Mouse (Mus musculus) stomach, postnatal 0 days (tissue): ENCODE results near the gene Ucp2. TPM values are rescaled to one million over a fixed set of nuclear protein-coding genes. Genes with fewer than 3 reads are reported as not detected.

ENCODE experiments used
- ATAC-seq: fragments of 200-750 bp; cut with Nextera tagmentation; 2 replicates; pipeline ENCODE4 v1.8.0; 2017; ENCODE audit not compliant: low FRiP score, low TSS enrichment
- DNase-seq: peaks from one replicate; pipeline ENCODE4 v3.0.0-alpha.2; 2016; ENCODE audit warnings: low spot score
- H3K27ac ChIP-seq: fragments of 300-500 bp; sonication (generic); replicated peaks from 2 replicates; pipeline ENCODE4 v1.5.1; 2014; ENCODE audit warnings: mild to moderate bottlenecking, control low read depth
- H3K27me3 ChIP-seq: fragments of 300-500 bp; sonication (generic); 2 replicates; pipeline ENCODE4 v1.6.1; 2014; ENCODE audit warnings: low read length; ENCODE audit not compliant: control insufficient read depth, insufficient read depth
- H3K36me3 ChIP-seq: fragments of 300-500 bp; sonication (generic); 2 replicates; pipeline ENCODE4 v1.6.1; 2014; ENCODE audit warnings: low read length, mixed read lengths; ENCODE audit not compliant: control insufficient read depth, insufficient read depth
- H3K4me1 ChIP-seq: fragments of 300-500 bp; sonication (generic); replicated peaks from 2 replicates; pipeline ENCODE4 v1.6.1; 2014; ENCODE audit warnings: antibody characterized with exemption; ENCODE audit not compliant: control insufficient read depth, insufficient read depth
- H3K4me2 ChIP-seq: fragments of 300-500 bp; sonication (generic); replicated peaks from 2 replicates; pipeline ENCODE4 v1.6.1; 2014; ENCODE audit warnings: low read depth, mild to moderate bottlenecking, control low read depth, moderate library complexity
- H3K4me3 ChIP-seq: fragments of 300-500 bp; sonication (generic); 2 replicates; pipeline ENCODE4 v1.5.1; 2014; ENCODE audit warnings: low read depth, low read length, control low read depth
- H3K9ac ChIP-seq: fragments of 300-500 bp; sonication (generic); 2 replicates; pipeline ENCODE4 v1.6.1; 2014; ENCODE audit warnings: mild to moderate bottlenecking, low read length, control low read depth, mixed read lengths
- H3K9me3 ChIP-seq: fragments of 300-500 bp; sonication (generic); 2 replicates; pipeline ENCODE4 v1.6.1; 2016; ENCODE audit warnings: low read length; ENCODE audit not compliant: control insufficient read depth
- CTCF ChIP-seq: IDR thresholded peaks from 2 replicates; pipeline ENCODE4 v1.5.1; 2016; ENCODE audit warnings: antibody characterized with exemption, low read depth, mild to moderate bottlenecking, moderate library complexity
- EP300 ChIP-seq: optimal IDR thresholded peaks from 2 replicates; pipeline ENCODE3; 2016; ENCODE audit warnings: antibody characterized with exemption
- WGBS: fragments of 180-500 bp; shearing (Covaris S2); extraction: QIAGEN DNeasy Blood & Tissue Kit; methylation state at CpG from one replicate; pipeline ENCODE4 v1.1.7; 2014; 5-methylcytosine and 5-hydroxymethylcytosine counted together
- polyA plus RNA-seq: library from polyadenylated mRNA; unstranded; fragments of >200 nt; fragmentation: Nextera tagmentation; extraction: Ambion mirVana; gene quantifications from 2 replicates; pipeline ENCODE4 v1.2.1, GENCODE M21; 2015

Gene Ucp2
- polyA plus RNA-seq, 1 experiment from 2014 or later: 618 TPM

DNA sequence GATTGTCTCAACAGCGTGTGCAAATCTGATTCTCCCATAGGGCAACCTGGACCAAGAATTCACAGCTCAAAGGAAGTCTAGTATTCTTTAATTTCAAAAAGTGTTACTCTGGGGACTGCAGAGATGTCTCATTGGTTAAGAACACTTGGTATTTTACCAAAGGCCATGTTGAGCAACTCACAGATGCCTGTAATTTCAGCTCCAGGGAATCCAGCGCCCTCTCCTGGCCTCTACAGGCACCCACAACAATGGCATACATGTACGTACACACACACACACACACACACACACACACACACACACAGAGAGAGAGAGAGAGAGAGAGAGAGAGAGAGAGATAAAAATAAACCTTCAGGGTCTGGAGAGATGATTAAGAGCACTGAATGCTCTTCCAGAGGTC is 29.1 kb downstream of the Ucp2 start:
- no peak for ATAC-seq
- WGBS: 73% methylated on average over 3 of the region's 3 CpGs
- TF ChIP-seq CTCF (peak; percentile 19), EP300 (no peak)

DNA sequence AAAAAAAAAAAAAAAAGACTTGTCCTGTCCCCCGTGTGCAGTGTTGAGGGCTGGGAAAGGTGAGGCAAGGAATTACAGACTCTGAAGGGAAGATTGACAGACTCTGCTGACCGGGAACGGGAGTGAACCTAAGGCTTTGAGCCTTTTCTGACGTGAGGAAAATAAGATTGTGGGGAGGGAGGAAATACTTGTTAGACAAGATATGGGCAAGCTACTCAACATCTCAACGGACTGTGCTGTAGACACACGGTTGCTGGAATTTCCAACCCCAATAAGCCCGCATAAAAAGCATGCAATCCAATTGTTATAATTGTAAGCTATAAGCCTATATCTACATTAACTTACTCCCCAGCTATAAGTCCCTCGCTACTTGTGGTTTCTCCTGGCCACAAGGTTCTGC is 31.5 kb downstream of the Ucp2 start:
- no peaks in the 10 kb centered on the region for H3K9me3 ChIP-seq
- H3K36me3 ChIP-seq: no peaks in the 10 kb centered on the region
- H3K27me3 ChIP-seq: no peaks in the 10 kb centered on the region
- no peak overlapping the region for H3K9ac ChIP-seq
- no peak for TF ChIP-seq EP300
- TF ChIP-seq CTCF: no peak
- ATAC-seq (no peak), DNase-seq (no peak)
- WGBS: 45% methylated on average over 8 of the region's 8 CpGs
- no peak overlapping the region for H3K4me3 ChIP-seq
- H3K4me2 ChIP-seq: no peak overlapping the region
- H3K27ac ChIP-seq: no peak overlapping the region
- no peaks in the 10 kb centered on the region for H3K4me1 ChIP-seq

More for the DNA sequence above, 29.1 kb downstream of the Ucp2 start:
- DNase-seq: no peak
- no peaks in the 10 kb centered on the region for H3K4me1 ChIP-seq
- no peak overlapping the region for H3K4me3 ChIP-seq
- H3K9ac ChIP-seq: no peak overlapping the region
- H3K36me3 ChIP-seq: no peaks in the 10 kb centered on the region
- H3K27ac ChIP-seq: no peak overlapping the region
- no peaks in the 10 kb centered on the region for H3K27me3 ChIP-seq
- no peak overlapping the region for H3K4me2 ChIP-seq
- H3K9me3 ChIP-seq: no peaks in the 10 kb centered on the region

DNA sequence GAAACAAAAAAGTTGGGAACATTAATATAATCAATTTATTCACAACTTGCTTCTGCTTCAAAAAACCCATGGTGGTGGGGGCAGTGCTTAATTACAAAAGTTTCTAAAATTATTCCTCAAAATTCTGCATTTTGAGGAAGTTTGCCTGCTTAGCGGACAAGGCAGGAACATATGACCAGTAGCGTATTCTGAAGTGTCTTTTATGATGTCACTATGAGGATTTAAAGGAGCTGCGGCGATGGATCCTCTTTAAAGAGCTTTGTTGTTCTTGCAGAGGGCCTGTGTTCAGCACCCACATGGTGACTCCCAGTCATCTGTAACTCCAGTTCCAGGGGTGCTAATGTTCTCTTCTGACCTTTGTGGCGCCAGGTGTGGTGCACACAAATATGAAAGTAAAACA is 37.6 kb downstream of the Ucp2 start:
- Histone ChIP-seq H3K9ac (no peak overlapping the region), H3K4me2 (no peak overlapping the region), H3K36me3 (no peaks in the 10 kb centered on the region), H3K9me3 (no peaks in the 10 kb centered on the region), H3K4me1 (no peaks in the 10 kb centered on the region), H3K27ac (no peak overlapping the region), H3K27me3 (no peaks in the 10 kb centered on the region), H3K4me3 (no peak overlapping the region)
- no peak for TF ChIP-seq EP300
- no peak for TF ChIP-seq CTCF
- WGBS: 90% methylated on average over 5 of the region's 5 CpGs
- no peak for DNase-seq
- ATAC-seq: no peak

DNA sequence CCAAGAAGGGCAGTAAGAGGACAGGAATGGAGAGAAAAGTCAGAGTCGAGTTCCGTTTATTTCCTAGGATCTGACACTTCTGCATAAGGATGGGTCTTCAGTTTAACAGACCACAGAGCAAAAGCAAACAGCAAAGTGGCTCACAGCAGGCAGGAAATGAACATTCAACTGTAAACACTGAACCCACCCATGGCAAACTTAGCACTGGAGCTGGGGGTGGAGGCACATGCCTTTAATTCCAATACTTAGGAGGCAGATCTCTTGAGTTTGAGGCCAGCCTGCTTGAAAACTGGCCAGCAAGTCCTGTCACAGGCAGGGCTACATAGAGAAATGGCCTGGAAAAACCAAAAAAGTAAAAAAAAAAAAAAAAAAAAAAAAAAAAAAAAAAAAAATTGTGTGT is 40.4 kb downstream of the Ucp2 start:
- no peaks in the 10 kb centered on the region for H3K36me3 ChIP-seq
- H3K27me3 ChIP-seq: no peaks in the 10 kb centered on the region
- H3K4me3 ChIP-seq: no peak overlapping the region
- 23% methylated on average over 2 of the region's 2 CpGs for WGBS
- H3K4me2 ChIP-seq: no peak overlapping the region
- H3K9me3 ChIP-seq: no peaks in the 10 kb centered on the region
- ATAC-seq (no peak), DNase-seq (no peak)
- H3K9ac ChIP-seq: no peak overlapping the region
- H3K4me1 ChIP-seq: peaks cover 3% of the 10 kb centered on the region; the same call in 1 of the 2 replicates
- 0 out of 2 replicates have a peak overlapping the region, but pooled peaks have one; percentile 18 for H3K27ac ChIP-seq
- TF ChIP-seq CTCF (no peak), EP300 (no peak)

DNA sequence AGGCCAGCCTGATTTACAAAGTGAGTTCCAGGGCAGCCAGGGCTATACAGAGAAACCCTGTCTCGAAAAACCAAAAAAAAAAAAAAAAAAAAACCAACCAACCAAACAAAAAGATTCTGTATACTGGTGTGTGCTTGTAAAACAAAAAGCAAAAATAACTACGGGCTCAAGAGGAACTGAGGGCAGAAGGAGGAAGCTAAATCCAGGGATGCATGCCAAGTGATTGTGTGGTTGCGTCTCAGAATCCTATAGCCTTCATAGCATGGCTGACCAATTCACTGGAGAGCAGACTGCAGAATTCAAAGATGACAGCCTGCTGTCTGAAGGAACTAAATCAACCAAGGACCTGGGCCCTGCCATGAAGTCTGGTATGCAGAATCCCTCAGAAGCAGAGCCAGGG is 41.1 kb downstream of the Ucp2 start:
- Histone ChIP-seq H3K36me3 (peaks cover 2% of the 10 kb centered on the region), H3K9ac (no peak overlapping the region), H3K27ac (no peak overlapping the region), H3K4me2 (no peak overlapping the region), H3K4me1 (peaks cover 3% of the 10 kb centered on the region; the same call in 1 of the 2 replicates), H3K9me3 (no peaks in the 10 kb centered on the region), H3K27me3 (no peaks in the 10 kb centered on the region), H3K4me3 (no peak overlapping the region)
- 77% methylated on average over 3 of the region's 3 CpGs for WGBS
- DNase-seq (no peak), ATAC-seq (no peak)
- TF ChIP-seq EP300: no peak
- TF ChIP-seq CTCF: no peak

DNA sequence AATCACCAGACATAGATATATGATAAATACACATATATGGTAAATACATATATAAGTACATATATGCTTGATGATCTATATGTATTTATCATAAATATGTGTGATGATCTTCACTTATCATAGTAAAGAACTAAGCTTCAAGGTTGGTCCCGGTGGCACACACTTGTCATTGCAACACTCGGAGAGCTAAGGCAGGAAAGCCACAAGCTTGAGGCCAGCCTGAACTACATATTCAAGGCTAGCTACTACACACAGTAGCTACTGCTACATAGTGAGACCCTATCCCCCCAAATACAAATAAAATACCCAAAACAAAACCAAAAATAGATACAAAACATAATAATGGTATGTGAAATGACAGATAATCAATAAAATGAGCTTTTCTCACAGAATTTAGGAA is 42.7 kb downstream of the Ucp2 start:
- WGBS: 74% methylated on average over 2 of the region's 2 CpGs
- no peak overlapping the region for H3K4me2 ChIP-seq
- TF ChIP-seq CTCF (no peak), EP300 (no peak)

More for the DNA sequence above, 42.7 kb downstream of the Ucp2 start:
- H3K9me3 ChIP-seq: no peaks in the 10 kb centered on the region
- H3K4me3 ChIP-seq: no peak overlapping the region
- H3K27me3 ChIP-seq: no peaks in the 10 kb centered on the region
- ATAC-seq (no peak), DNase-seq (no peak)
- H3K4me1 ChIP-seq: peaks cover 3% of the 10 kb centered on the region; the same call in 1 of the 2 replicates
- no peak overlapping the region for H3K27ac ChIP-seq
- H3K36me3 ChIP-seq: peaks cover 7% of the 10 kb centered on the region
- no peak overlapping the region for H3K9ac ChIP-seq
